Mouse (Mus musculus): ENCODE measurements at regions not wholly inside any gene's neighbourhood (a gene's known extent, or its start where the extent isn't known, plus 50 kb on each side); places are given as distances from the start of the nearest gene placed in this dataset.
A peak's percentile ranks its signal among the peaks of the same experiment; 100 is the strongest.

DNA sequence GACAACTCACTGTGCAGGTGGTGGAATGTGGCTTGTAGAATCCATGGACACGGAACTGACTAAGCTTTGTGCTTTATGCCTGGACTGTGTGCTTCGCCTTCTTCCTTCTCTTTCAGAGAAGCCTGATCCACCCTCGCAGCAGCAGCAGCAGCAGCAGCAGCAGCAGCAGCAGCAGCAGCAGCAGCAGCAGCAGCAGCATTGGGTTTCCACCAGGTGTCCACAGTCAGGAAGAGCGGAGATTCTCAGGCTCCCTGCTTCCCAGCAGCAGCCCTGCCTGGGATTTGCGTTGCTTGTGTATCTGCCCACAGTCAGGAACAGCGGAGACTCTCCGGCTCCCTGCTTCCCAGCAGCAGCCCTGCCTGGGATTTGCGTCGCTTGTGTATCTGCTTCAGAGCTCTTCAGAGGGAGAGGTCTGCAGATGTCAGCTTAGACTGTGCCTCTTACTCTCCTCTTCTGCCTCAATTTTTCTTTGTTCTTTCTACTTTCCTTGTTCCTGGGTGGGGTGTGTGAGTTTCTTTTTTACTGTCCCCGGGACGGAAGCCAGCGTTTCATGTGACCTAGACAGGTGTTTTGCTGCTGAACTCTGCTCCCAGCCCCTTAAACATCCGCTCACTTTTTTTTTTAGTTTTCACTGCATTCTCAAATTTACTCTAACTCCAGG lies 168.1 kb upstream of the Olig3 start:
- peak in 1 of 2 experiments; percentile 20 for DNase-seq (ENCODE audit: low spot score in 2 of 2)

GRCm38 (mm10) chr10:19187716-19188081 lies 168.6 kb upstream of the Olig3 start:
- DNase-seq (ENCODE audit: low spot score in 2 of 2), result no peak

DNA sequence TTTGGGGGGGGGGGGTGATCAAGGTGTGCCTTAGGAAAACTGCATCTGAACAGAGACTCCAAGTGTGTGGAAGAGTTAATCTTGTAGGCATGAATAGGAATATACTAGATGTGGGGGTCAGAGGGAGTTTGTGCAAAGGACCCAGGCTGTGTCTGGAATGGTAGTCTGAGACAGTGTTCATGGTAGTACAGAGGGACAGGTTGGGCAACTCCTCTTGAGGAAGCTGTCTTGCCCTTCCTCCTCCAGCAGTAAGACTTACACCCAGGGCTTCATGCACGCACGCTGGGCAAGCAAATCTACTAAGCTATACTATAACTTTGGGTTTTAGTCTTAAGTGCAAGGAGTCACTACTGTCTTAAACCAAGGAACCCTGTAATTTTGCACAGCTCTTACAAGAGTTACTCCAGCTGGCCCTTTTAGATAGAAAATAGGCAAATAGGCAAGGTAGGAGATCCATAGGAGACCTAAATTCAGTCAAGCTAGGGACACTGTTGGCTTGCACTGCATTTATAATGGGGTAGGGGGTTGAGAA lies 169.2 kb upstream of the Olig3 start:
- DNase-seq (ENCODE audit: low spot score in 2 of 2), result no peak

- DNase-seq (ENCODE audit: low spot score in 2 of 2), result peak; percentile 32 to 39
These were observed 170.3 kb upstream of the Olig3 start for GRCm38 (mm10) chr10:19185790-19186581.

DNA sequence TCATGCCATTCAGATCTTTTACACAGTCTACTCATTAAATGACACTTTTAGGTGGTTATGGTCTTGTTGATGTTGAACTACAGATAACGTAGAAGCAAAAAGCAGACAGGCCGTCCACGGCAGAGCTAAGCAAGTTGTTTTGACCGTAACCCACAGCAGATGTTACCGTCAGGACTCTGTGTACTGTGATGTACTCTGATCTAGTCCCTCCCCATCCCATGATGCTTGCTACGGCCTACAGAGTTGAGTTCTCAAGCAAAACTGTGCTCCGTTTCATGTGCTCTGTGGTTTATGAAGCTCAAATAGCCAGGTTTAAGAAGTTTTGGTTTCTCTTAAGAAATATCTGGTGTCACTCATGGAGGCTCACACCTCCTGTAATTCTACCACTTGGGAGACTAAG lies 169.4 kb upstream of the Tnfaip3 start:
- DNase-seq (ENCODE audit: low spot score in 2 of 2), result no peak

- no peak for DNase-seq (ENCODE audit: low spot score in 2 of 2)
These were observed 162.4 kb upstream of the Tnfaip3 start for GRCm38 (mm10) chr10:19177895-19178294.

GRCm38 (mm10) chr10:19177414-19177813 lies 162.0 kb upstream of the Tnfaip3 start:
- DNase-seq (ENCODE audit: low spot score in 2 of 2), result no peak

DNA sequence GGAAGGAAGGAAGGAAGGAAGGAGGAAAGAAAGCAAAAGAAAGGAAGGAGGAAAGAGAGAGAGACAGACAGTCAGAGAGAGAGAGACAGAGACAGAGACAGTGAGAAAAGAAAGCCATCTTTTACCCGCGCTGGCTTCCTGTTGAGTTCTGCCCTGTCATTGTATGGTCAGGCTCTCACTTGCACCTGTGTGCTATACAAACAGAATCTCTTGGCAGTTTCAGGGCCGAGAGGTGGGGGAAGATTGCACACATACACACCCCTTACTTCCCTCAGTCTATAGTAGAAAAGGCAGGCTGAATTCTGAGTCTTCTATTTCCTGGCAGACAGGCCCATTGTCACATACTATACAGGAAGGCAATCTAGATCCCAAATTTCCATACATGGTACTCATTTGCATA lies 160.8 kb upstream of the Tnfaip3 start:
- no peak for DNase-seq (ENCODE audit: low spot score in 2 of 2)

GRCm38 (mm10) chr10:19171834-19172233 lies 156.4 kb upstream of the Tnfaip3 start:
- DNase-seq (ENCODE audit: low spot score in 2 of 2), result no peak

DNA sequence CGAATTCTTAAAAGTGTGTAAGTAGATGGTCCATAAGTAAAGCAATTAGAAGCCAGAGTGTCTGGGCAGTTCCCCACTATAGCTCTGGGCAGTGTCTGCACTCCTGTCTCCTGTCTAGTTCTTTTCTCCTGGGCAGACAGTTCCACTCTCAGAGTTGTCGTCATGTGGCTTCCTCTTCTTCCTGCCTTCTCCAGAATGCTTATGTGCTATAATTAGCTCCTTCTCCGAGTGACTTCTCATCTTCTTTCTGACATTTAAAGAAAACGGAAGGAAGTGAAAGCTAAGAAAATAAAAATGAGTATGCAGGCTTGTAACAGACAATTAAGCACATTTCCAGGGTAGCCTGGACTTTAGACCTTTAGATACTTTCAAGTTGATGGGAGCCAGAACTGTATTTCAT lies 155.1 kb upstream of the Tnfaip3 start:
- DNase-seq (ENCODE audit: low spot score in 2 of 2), result peak in 1 of 2 experiments; percentile 24

- DNase-seq (ENCODE audit: low spot score in 2 of 2), result no peak
These were observed 153.8 kb upstream of the Tnfaip3 start for GRCm38 (mm10) chr10:19169272-19169671.

- no peak for DNase-seq (ENCODE audit: low spot score in 2 of 2)
These were observed 152.9 kb upstream of the Tnfaip3 start for GRCm38 (mm10) chr10:19168362-19168761.

- DNase-seq (ENCODE audit: low spot score in 2 of 2), result no peak
These were observed 152.3 kb upstream of the Tnfaip3 start for GRCm38 (mm10) chr10:19167641-19168271.

GRCm38 (mm10) chr10:19167101-19167500 lies 151.6 kb upstream of the Tnfaip3 start:
- DNase-seq (ENCODE audit: low spot score in 2 of 2), result no peak

GRCm38 (mm10) chr10:19162104-19162503 lies 146.6 kb upstream of the Tnfaip3 start:
- DNase-seq (ENCODE audit: low spot score in 2 of 2), result no peak

GRCm38 (mm10) chr10:19161149-19161548 lies 145.7 kb upstream of the Tnfaip3 start:
- DNase-seq (ENCODE audit: low spot score in 2 of 2), result no peak

DNA sequence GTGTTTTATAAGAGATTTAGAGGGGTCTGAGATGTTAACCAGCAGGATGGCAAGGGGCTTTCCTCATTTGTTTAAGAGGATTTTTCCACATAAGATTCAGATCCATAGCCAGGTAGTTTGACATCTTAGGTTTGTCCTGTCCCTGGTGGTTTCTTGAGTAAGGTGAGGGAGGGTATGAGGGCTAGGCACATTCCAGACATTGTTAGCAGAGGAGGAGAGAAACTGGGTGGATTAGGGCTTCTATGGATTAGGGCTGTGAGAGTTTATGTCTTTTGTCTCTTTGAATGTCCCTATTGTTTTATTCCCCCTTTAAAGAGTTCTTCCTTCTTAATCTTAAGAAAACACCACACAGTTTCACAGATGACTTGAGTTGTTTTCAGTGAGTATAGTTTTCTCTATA lies 138.6 kb upstream of the Tnfaip3 start:
- DNase-seq (ENCODE audit: low spot score in 2 of 2), result no peak

DNA sequence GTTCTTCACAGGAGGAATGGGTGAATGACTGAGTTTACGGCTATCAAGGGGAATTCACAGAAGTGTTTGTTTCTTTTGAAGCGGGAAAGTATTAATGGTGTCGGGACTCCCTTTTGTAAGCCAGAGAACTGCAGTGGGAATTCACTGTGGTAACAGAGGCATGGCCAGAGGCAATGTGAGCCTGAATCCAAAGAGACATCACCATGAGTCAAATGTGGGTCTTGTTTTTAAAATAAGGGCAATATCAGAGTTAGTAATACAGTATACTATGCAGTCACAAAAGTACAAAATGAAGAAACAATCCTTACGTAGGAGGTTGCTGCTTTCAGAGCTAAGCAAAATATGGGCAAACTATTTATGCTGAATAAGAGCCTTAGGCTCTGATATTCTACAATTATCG lies 137.3 kb upstream of the Tnfaip3 start:
- DNase-seq (ENCODE audit: low spot score in 2 of 2), result no peak

DNA sequence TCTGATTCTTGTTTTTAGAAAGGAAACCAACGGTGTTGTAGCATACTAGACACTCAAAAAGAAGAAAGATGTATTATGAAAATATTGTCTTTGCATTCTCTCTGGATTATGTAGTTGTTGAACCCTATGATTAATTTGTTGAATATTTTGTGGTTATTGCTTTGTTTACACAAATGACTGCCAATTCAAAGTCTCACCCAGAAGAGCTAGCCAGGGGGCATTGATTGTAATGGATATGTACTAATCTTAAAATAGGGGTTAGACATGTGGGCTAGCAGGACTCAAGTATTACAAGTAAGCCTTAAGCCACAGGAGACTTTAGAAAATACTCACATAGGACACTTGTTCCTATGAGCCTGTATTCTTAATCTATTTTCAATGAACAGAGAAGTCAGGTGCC lies 135.3 kb upstream of the Tnfaip3 start:
- DNase-seq (ENCODE audit: low spot score in 2 of 2), result no peak

GRCm38 (mm10) chr10:19150005-19150404 lies 134.5 kb upstream of the Tnfaip3 start:
- no peak for DNase-seq (ENCODE audit: low spot score in 2 of 2)

DNA sequence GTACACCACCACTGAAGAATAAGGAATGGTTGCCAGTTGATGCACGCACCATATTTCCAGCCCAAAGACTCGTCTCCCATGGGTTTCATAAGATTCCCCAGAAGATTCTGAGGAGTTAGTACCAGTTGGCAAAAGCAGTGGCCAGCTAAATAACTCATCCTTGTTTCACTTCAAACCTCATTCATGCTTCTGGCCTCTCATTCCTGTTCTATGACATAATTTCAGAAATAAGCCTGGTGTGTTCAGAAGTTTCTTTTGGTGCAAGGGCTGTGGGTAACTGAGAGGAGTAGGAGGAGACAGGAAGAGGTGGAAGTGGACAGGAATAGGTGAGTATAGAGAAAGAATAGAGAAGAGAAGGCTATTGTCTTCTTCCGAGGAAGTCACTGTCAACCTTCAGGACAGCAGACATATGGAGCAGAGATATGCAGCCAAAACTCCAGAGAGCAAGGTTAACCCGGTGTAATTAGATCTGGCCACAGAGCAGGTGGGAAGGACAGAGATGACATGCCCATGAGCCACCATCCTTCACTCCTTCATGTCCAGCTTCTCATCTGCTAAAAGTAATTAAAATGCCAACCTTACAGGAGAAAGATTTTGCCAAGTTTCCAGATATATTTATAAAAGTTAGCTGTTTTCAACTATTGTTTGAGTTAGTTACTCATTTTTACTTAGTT lies 133.9 kb upstream of the Tnfaip3 start:
- no peak for DNase-seq (ENCODE audit: low spot score in 2 of 2)

DNA sequence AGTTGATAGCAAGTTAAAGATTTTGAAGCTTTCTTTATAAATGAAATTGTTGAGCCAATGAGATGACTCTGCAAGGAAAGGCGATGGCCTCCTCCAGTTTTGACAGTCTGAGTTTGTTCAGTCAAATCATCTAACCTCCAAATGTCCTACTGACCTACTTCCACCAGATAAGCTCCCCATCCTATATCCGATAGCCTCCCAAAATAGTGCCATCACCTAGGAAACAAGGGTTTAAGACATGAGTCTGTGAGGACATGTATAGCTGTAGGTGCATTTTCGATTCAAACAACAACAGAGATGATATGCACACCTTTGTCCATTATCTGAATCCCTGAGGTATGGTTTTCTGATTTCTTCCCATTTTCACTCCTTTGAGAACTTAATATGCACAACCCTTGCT lies 126.0 kb upstream of the Tnfaip3 start:
- DNase-seq (ENCODE audit: low spot score in 2 of 2), result no peak
